Mouse (Mus musculus) forebrain, embryonic 15.5 days (tissue): ENCODE measurements around the gene Lmtk2. TPM values are rescaled to one million over a fixed set of nuclear protein-coding genes. Genes with fewer than 3 reads are reported as not detected.

ENCODE experiments used
- ATAC-seq: fragments of 200-750 bp; cut with Nextera tagmentation; replicated peaks from 2 replicates; pipeline ENCODE4 v1.8.0; 2017; ENCODE audit warnings: mild to moderate bottlenecking, moderate TSS enrichment, moderate library complexity
- H3K27ac ChIP-seq: fragments of 300-500 bp; sonication (generic); replicated peaks from 2 replicates; pipeline ENCODE4 v1.5.1; 2015; ENCODE audit warnings: mild to moderate bottlenecking, inconsistent platforms
- H3K27me3 ChIP-seq: fragments of 300-500 bp; sonication (generic); 2 replicates; pipeline ENCODE4 v1.6.1; 2015; ENCODE audit warnings: inconsistent platforms
- H3K36me3 ChIP-seq: fragments of 300-500 bp; sonication (generic); 2 replicates; pipeline ENCODE4 v1.6.1; 2015; ENCODE audit warnings: mild to moderate bottlenecking, inconsistent platforms
- H3K4me1 ChIP-seq: fragments of 300-500 bp; sonication (generic); 2 replicates; pipeline ENCODE4 v1.6.1; 2015; ENCODE audit warnings: inconsistent platforms
- H3K4me2 ChIP-seq: fragments of 300-500 bp; sonication (generic); replicated peaks from 2 replicates; pipeline ENCODE4 v1.6.1; 2015; ENCODE audit warnings: mild to moderate bottlenecking, inconsistent platforms
- H3K4me3 ChIP-seq: fragments of 300-500 bp; sonication (generic); 2 replicates; pipeline ENCODE4 v1.5.1; 2015; ENCODE audit warnings: mild to moderate bottlenecking, inconsistent platforms
- H3K9ac ChIP-seq: fragments of 300-500 bp; sonication (generic); replicated peaks from 2 replicates; pipeline ENCODE4 v1.6.1; 2015; ENCODE audit warnings: mild to moderate bottlenecking, inconsistent platforms
- H3K9me3 ChIP-seq: fragments of 300-500 bp; sonication (generic); 2 replicates; pipeline ENCODE4 v1.6.1; 2016; ENCODE audit warnings: inconsistent platforms
- WGBS: fragments of 180-500 bp; shearing (Covaris S2); methylation state at CpG from one replicate; pipeline ENCODE4 v1.1.7; 2015; ENCODE audit warnings: mixed read lengths; 5-methylcytosine and 5-hydroxymethylcytosine counted together
- polyA plus RNA-seq: library from polyadenylated mRNA; unstranded; fragments of >200 nt; fragmentation: Nextera tagmentation; extraction: Ambion mirVana; gene quantifications from 2 replicates; pipeline ENCODE4 v1.2.1, GENCODE M21; 2015

The Lmtk2 gene
- polyA plus RNA-seq, 1 experiment from 2014 or later, result 8.4 TPM

DNA sequence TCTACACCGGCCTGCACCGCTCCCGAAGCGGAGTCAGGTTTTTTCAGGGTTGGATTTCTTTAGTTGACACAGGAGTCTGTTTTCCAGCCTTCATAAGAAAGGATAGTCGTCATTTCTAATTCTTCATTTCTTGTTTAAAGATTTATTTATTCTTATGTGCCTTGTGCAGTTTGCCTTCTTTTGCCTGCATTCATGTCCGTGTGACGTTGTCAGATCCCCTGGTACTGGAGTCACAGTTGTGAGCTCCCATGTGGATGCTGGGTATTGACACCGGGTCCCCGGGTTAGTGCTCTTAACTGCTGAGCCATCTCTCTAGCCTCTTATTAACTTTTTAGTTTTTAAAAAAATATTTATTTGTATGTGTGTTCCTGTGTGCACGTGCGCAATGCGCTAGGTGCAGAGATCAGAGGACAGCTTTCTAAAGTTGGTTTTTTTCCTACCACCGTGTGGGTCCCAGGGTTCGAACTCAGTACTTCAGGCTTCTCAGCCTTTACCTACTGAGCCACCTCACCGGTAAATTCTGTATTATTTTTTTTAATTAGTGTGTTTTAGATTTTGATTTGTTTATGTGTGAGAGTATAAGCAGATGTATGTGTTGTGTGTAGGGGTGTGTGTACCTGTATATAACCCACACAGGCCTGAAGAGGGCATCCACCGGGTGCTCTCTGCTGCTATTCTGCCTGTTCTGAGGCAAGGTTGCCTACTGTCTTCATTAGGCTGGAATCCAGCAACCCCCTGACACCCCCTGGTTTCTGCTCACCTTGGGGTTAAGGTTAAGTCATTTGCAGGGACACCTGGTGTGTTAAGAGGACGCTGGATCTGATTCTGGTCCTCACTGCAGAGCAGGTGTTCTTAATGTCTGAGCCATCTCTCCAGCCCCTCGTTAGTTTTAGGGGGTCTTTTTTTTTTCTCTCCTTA is 123.9 kb downstream of the Lmtk2 start:
- Histone ChIP-seq H3K4me3 (peak overlapping the region; percentile 82), H3K9ac (peak overlapping the region; percentile 75), H3K27me3 (no peaks in the 10 kb centered on the region), H3K4me1 (peaks cover 33% of the 10 kb centered on the region), H3K4me2 (peak overlapping the region; percentile 84), H3K36me3 (no peaks in the 10 kb centered on the region), H3K27ac (peak overlapping the region; percentile 82), H3K9me3 (no peaks in the 10 kb centered on the region)
- ATAC-seq, result 0 out of 2 replicates have a peak, but pooled peaks have one; percentile 39
- 24% methylated on average over 18 of the region's 18 CpGs for WGBS

DNA sequence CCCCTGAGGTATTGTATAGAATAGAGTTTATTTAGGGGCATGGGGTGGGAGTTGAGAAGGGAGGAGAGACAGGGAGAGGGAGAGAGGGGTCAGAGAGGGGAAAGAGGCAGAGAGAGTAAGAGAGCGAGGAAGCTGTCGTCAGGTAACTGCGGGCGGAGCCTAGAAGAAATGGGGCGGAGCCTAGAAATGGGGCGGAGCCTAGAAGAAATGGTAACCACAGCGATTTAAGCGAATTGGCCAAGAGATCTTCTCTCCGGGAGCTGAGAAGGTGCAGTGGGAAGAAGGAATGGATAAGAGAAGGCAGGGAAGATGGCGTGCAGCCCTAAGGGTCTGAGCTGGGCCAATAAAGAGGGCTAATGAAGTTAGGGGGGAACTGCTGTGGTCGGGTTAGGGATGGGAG is 126.0 kb downstream of the Lmtk2 start:
- no peak overlapping the region for H3K27ac ChIP-seq
- 27% methylated on average over 11 of the region's 11 CpGs for WGBS
- H3K27me3 ChIP-seq, result no peaks in the 10 kb centered on the region
- H3K9ac ChIP-seq, result no peak overlapping the region
- H3K36me3 ChIP-seq, result no peaks in the 10 kb centered on the region
- peaks cover 29% of the 10 kb centered on the region for H3K4me1 ChIP-seq
- no peaks in the 10 kb centered on the region for H3K9me3 ChIP-seq
- no peak overlapping the region for H3K4me3 ChIP-seq
- no peak for ATAC-seq
- no peak overlapping the region for H3K4me2 ChIP-seq

DNA sequence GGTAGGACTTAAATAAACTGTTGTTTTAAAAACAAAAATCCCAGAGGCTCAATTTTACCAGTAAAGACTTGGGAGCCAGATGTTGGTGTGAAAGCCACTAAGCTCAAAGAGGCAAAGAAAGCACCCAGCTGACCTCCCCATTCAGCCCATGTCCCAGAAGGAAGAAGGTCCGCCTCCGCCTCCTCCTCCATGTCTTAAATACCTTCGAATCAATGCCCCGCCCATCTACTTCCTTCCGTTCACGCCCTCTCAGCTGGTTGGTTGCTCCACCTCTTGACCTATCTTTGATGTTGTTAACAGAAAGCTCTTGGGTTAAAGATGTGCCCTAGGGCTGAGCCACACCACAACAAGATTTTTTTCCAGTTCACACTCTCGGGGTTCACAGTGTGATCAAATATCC is 130.0 kb downstream of the Lmtk2 start:
- WGBS, result 87% methylated on average over 7 of the region's 7 CpGs
- H3K4me1 ChIP-seq, result no peaks in the 10 kb centered on the region
- H3K36me3 ChIP-seq, result no peaks in the 10 kb centered on the region
- no peaks in the 10 kb centered on the region for H3K9me3 ChIP-seq
- H3K27ac ChIP-seq, result no peak overlapping the region
- H3K9ac ChIP-seq, result no peak overlapping the region
- H3K27me3 ChIP-seq, result no peaks in the 10 kb centered on the region
- no peak overlapping the region for H3K4me3 ChIP-seq
- no peak for ATAC-seq
- no peak overlapping the region for H3K4me2 ChIP-seq

DNA sequence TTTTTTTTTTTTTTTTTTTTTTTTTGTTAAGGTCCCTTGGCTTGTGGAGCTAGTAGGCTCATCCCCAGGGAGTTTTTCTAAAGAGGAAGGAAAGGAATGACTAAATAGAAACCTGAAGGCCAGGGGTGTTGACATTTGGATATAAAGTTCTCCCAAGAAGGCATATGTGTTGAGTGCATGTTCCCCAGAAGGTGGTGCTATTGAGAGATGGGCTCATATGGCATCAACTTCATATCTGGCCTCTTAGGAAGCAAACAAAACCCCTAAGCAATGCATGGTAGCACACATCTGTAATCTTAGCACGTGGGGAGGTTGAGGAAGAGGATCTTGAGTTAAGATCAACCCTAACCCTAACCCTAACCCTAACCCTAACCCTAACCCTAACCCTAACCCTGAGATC is 131.2 kb downstream of the Lmtk2 start:
- no peak overlapping the region for H3K4me2 ChIP-seq
- 88% methylated on average over 1 of the region's 1 CpGs for WGBS
- H3K27me3 ChIP-seq, result no peaks in the 10 kb centered on the region
- H3K9ac ChIP-seq, result no peak overlapping the region
- H3K4me1 ChIP-seq, result no peaks in the 10 kb centered on the region
- H3K9me3 ChIP-seq, result no peaks in the 10 kb centered on the region
- H3K27ac ChIP-seq, result no peak overlapping the region
- H3K4me3 ChIP-seq, result no peak overlapping the region
- no peaks in the 10 kb centered on the region for H3K36me3 ChIP-seq
- ATAC-seq, result no peak

DNA sequence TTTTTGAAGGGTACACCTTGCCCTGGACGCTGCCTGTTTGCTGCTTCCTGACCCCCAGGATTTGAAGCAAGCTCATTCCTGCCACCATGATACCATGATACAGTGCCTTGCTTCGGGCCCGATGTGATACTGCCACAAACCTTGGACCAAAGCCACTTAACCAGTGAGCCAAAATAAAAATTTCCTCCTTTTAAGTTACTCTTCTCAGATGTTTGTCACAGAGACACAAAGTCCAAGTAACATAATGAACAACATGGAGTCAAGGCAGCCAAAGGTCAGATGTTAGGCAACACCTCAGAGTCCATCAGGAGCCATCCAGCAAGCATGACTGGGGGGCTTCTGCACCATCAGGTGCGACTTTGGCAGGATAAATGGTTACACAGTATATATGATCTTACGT is 132.3 kb downstream of the Lmtk2 start:
- WGBS, result 87% methylated on average over 5 of the region's 5 CpGs
- no peak for ATAC-seq
- Histone ChIP-seq H3K9ac (no peak overlapping the region), H3K4me2 (no peak overlapping the region), H3K36me3 (no peaks in the 10 kb centered on the region), H3K27me3 (no peaks in the 10 kb centered on the region), H3K4me3 (no peak overlapping the region), H3K27ac (no peak overlapping the region), H3K9me3 (no peaks in the 10 kb centered on the region), H3K4me1 (no peaks in the 10 kb centered on the region)

DNA sequence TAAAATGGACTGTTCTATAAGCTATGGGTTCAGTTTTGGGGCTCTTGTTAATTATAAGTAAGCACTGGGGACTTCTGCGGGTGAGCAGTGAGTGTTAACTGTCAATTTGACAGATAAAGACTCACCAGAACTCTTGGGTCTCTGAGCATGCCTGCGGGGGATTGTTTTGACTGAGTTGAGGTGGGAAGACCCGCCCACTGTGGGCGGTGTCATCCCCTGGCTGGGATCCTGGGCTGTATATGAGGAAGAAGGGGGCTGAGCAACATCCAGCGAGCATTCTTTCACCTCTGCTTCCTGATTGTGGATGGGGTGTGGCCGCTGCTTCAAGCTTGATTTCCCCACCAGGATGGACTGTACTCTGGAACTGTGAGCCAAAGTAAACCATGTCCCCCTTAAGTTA is 134.0 kb downstream of the Lmtk2 start:
- no peaks in the 10 kb centered on the region for H3K4me1 ChIP-seq
- WGBS, result 78% methylated on average over 6 of the region's 6 CpGs
- H3K4me2 ChIP-seq, result no peak overlapping the region
- H3K27ac ChIP-seq, result no peak overlapping the region
- no peaks in the 10 kb centered on the region for H3K9me3 ChIP-seq
- ATAC-seq, result no peak
- H3K9ac ChIP-seq, result no peak overlapping the region
- H3K4me3 ChIP-seq, result no peak overlapping the region
- H3K27me3 ChIP-seq, result no peaks in the 10 kb centered on the region
- H3K36me3 ChIP-seq, result no peaks in the 10 kb centered on the region

DNA sequence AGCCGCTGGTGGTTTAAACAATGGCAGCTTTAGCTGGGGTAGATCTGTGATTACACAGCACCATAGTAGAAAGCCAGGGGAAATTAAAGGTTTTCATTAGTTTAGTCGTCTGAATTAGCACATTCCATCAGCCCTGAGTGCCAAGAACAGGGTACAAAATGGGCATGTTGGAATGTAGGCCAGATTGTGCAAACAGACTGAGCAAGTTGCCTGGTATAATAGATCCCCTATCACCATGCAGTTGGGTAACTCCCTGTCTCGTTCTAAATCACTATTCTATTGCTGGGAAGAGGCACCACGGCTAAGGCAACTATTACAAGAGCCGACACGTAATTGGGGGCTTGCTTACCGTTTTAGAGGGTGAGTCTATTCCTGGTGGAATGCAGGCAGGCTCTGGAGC is 134.5 kb downstream of the Lmtk2 start:
- H3K27me3 ChIP-seq, result no peaks in the 10 kb centered on the region
- no peaks in the 10 kb centered on the region for H3K36me3 ChIP-seq
- H3K9ac ChIP-seq, result no peak overlapping the region
- H3K27ac ChIP-seq, result no peak overlapping the region
- no peak overlapping the region for H3K4me3 ChIP-seq
- H3K4me1 ChIP-seq, result no peaks in the 10 kb centered on the region
- H3K4me2 ChIP-seq, result no peak overlapping the region
- ATAC-seq, result no peak
- WGBS, result 74% methylated on average over 7 of the region's 7 CpGs
- H3K9me3 ChIP-seq, result no peaks in the 10 kb centered on the region

Other genes with a start within 250 kb of the Lmtk2 start
- gene Ankrd61, start 202.8 kb upstream of the Lmtk2 start, polyA plus RNA-seq, result 0.50 and 0.55 TPM in 2 replicates
- gene Aimp2, start 190.6 kb upstream of the Lmtk2 start, polyA plus RNA-seq, result 86.5 and 92.8 TPM in 2 replicates
- gene Pms2, start 190.5 kb upstream of the Lmtk2 start, polyA plus RNA-seq, result 30.2 and 30.7 TPM in 2 replicates
- gene Gm42421, start 172.3 kb upstream of the Lmtk2 start, polyA plus RNA-seq, result 1.5 and 2.2 TPM in 2 replicates
- gene Rsph10b, start 167.4 kb upstream of the Lmtk2 start, polyA plus RNA-seq, result 1.9 and 2.1 TPM in 2 replicates
- gene Ccz1, start 85.6 kb upstream of the Lmtk2 start, polyA plus RNA-seq, result 90.9 and 94.3 TPM in 2 replicates
- not detected in 2 replicates for gene Ocm, start 73.8 kb upstream of the Lmtk2 start, polyA plus RNA-seq
- gene Bhlha15, start 89.8 kb downstream of the Lmtk2 start, polyA plus RNA-seq, result 0.05 and 0.14 TPM in 2 replicates
- gene Tecpr1, start 123.2 kb downstream of the Lmtk2 start, polyA plus RNA-seq, result 46.3 and 50.8 TPM in 2 replicates
- 111 and 115 TPM in 2 replicates for gene Bri3, start 144.0 kb downstream of the Lmtk2 start, polyA plus RNA-seq